Mouse (Mus musculus) limb, embryonic 12.5 days (tissue): ENCODE data around the gene Ubtf. TPM values are rescaled to one million over a fixed set of nuclear protein-coding genes. Genes with fewer than 3 reads are reported as not detected.

ENCODE experiments used
- ATAC-seq: fragments of 200-750 bp; cut with Nextera tagmentation; 2 replicates; pipeline ENCODE4 v1.8.0; 2017; ENCODE audit warnings: low read depth, moderate TSS enrichment; ENCODE audit not compliant: insufficient number of reproducible peaks, insufficient read depth, low FRiP score, low TSS enrichment
- H3K27ac ChIP-seq: fragments of 300-500 bp; sonication (generic); 2 replicates; pipeline ENCODE4 v1.5.1; 2016; ENCODE audit warnings: mild to moderate bottlenecking, moderate library complexity
- H3K27me3 ChIP-seq: fragments of 300-500 bp; sonication (generic); 2 replicates; pipeline ENCODE4 v1.6.1; 2016; ENCODE audit warnings: mild to moderate bottlenecking, moderate library complexity
- H3K36me3 ChIP-seq: fragments of 300-500 bp; sonication (generic); 2 replicates; pipeline ENCODE4 v1.6.1; 2016; ENCODE audit warnings: mild to moderate bottlenecking, moderate library complexity
- H3K4me1 ChIP-seq: fragments of 300-500 bp; sonication (generic); replicated peaks from 2 replicates; pipeline ENCODE4 v1.6.1; 2016
- H3K4me2 ChIP-seq: fragments of 300-500 bp; sonication (generic); 2 replicates; pipeline ENCODE4 v1.6.1; 2016; ENCODE audit warnings: mild to moderate bottlenecking, moderate library complexity
- H3K4me3 ChIP-seq: fragments of 300-500 bp; sonication (generic); replicated peaks from 2 replicates; pipeline ENCODE4 v1.5.1; 2016; ENCODE audit warnings: mild to moderate bottlenecking
- H3K9ac ChIP-seq: fragments of 300-500 bp; sonication (generic); replicated peaks from 2 replicates; pipeline ENCODE4 v1.6.1; 2016; ENCODE audit warnings: mild to moderate bottlenecking, moderate library complexity
- H3K9me3 ChIP-seq: fragments of 300-500 bp; sonication (generic); 2 replicates; pipeline ENCODE4 v1.6.1; 2016; ENCODE audit warnings: mild to moderate bottlenecking, moderate library complexity
- WGBS: fragments of 180-500 bp; shearing (Covaris S2); methylation state at CpG from one replicate; pipeline ENCODE4 v1.1.7; 2016; 5-methylcytosine and 5-hydroxymethylcytosine counted together
- polyA plus RNA-seq: library from polyadenylated mRNA; unstranded; fragments of >200 nt; fragmentation: Nextera tagmentation; extraction: Ambion mirVana; gene quantifications from 2 replicates; pipeline ENCODE4 v1.2.1, GENCODE M21; 2016

Ubtf gene
- polyA plus RNA-seq, 1 experiment from 2014 or later: 101 TPM

GRCm38 (mm10) chr11:102346926-102347325 lies 27.4 kb upstream of the Ubtf start:
- H3K4me3 ChIP-seq: no peak overlapping the region
- no peak for ATAC-seq
- no peak overlapping the region for H3K4me2 ChIP-seq
- H3K9ac ChIP-seq: no peak overlapping the region
- no peaks in the 10 kb centered on the region for H3K36me3 ChIP-seq
- peaks cover 5% of the 10 kb centered on the region; the same call in 1 of the 2 replicates for H3K4me1 ChIP-seq
- WGBS: 51% methylated on average over 5 of the region's 5 CpGs
- H3K27me3 ChIP-seq: peaks cover 10% of the 10 kb centered on the region; the same call in 1 of the 2 replicates
- H3K9me3 ChIP-seq: no peaks in the 10 kb centered on the region
- H3K27ac ChIP-seq: no peak overlapping the region

- no peak overlapping the region for H3K9ac ChIP-seq
- no peaks in the 10 kb centered on the region for H3K9me3 ChIP-seq
- H3K27me3 ChIP-seq: no peaks in the 10 kb centered on the region
- whole genome bisulfite sequencing: 83% methylated on average over 3 of the region's 3 CpGs
- no peak overlapping the region for H3K4me2 ChIP-seq
- ATAC-seq: no peak
- no peak overlapping the region for H3K4me3 ChIP-seq
- no peak overlapping the region for H3K27ac ChIP-seq
- peaks cover 5% of the 10 kb centered on the region; the same call in 1 of the 2 replicates for H3K4me1 ChIP-seq
- H3K36me3 ChIP-seq: no peaks in the 10 kb centered on the region
Measured at GRCm38 (mm10) chr11:102344458-102344857, 24.9 kb upstream of the Ubtf start.

- Histone ChIP-seq H3K27ac (no peak overlapping the region), H3K27me3 (no peaks in the 10 kb centered on the region), H3K4me1 (peaks cover 5% of the 10 kb centered on the region; the same call in 1 of the 2 replicates), H3K36me3 (no peaks in the 10 kb centered on the region), H3K4me3 (no peak overlapping the region), H3K9ac (0 out of 2 replicates have a peak overlapping the region, but pooled peaks have one; percentile 6), H3K9me3 (no peaks in the 10 kb centered on the region), H3K4me2 (no peak overlapping the region)
- 70% methylated on average over 12 of the region's 12 CpGs for WGBS
- no peak for ATAC-seq
Measured at GRCm38 (mm10) chr11:102342742-102343141, 23.2 kb upstream of the Ubtf start.

- Histone ChIP-seq H3K9me3 (no peaks in the 10 kb centered on the region), H3K9ac (no peak overlapping the region), H3K4me3 (no peak overlapping the region), H3K27me3 (no peaks in the 10 kb centered on the region), H3K27ac (no peak overlapping the region), H3K4me2 (no peak overlapping the region), H3K36me3 (no peaks in the 10 kb centered on the region), H3K4me1 (no peaks in the 10 kb centered on the region; the same call in 1 of the 2 replicates)
- WGBS: 82% methylated on average over 4 of the region's 4 CpGs
- no peak for ATAC-seq
Measured at GRCm38 (mm10) chr11:102341101-102341500, 21.6 kb upstream of the Ubtf start.

- no peaks in the 10 kb centered on the region; the same call in 1 of the 2 replicates for H3K4me1 ChIP-seq
- no peaks in the 10 kb centered on the region for H3K9me3 ChIP-seq
- H3K4me3 ChIP-seq: no peak overlapping the region
- 54% methylated on average over 4 of the region's 4 CpGs for WGBS
- no peak for ATAC-seq
- H3K27me3 ChIP-seq: no peaks in the 10 kb centered on the region
- H3K9ac ChIP-seq: no peak overlapping the region
- H3K36me3 ChIP-seq: no peaks in the 10 kb centered on the region
- H3K27ac ChIP-seq: no peak overlapping the region
- H3K4me2 ChIP-seq: no peak overlapping the region
Measured at GRCm38 (mm10) chr11:102339624-102340023, 20.1 kb upstream of the Ubtf start.

GRCm38 (mm10) chr11:102339195-102339594 lies 19.7 kb upstream of the Ubtf start:
- Histone ChIP-seq H3K4me1 (no peaks in the 10 kb centered on the region; the same call in 1 of the 2 replicates), H3K27ac (no peak overlapping the region), H3K36me3 (no peaks in the 10 kb centered on the region), H3K4me3 (no peak overlapping the region), H3K4me2 (no peak overlapping the region), H3K9ac (no peak overlapping the region), H3K9me3 (no peaks in the 10 kb centered on the region), H3K27me3 (no peaks in the 10 kb centered on the region)
- WGBS: 77% methylated on average over 11 of the region's 11 CpGs
- no peak for ATAC-seq

- H3K27me3 ChIP-seq: no peaks in the 10 kb centered on the region
- H3K9ac ChIP-seq: no peak overlapping the region
- no peak overlapping the region for H3K4me2 ChIP-seq
- H3K27ac ChIP-seq: no peak overlapping the region
- no peaks in the 10 kb centered on the region; the same call in 1 of the 2 replicates for H3K4me1 ChIP-seq
- no peaks in the 10 kb centered on the region for H3K9me3 ChIP-seq
- no peak for ATAC-seq
- no peak overlapping the region for H3K4me3 ChIP-seq
- WGBS: 33% methylated on average over 3 of the region's 3 CpGs
- H3K36me3 ChIP-seq: no peaks in the 10 kb centered on the region
Measured at GRCm38 (mm10) chr11:102338561-102338960, 19.0 kb upstream of the Ubtf start.

- WGBS: 9% methylated on average over 1 of the region's 1 CpGs
- no peak for ATAC-seq
- Histone ChIP-seq H3K4me2 (no peak overlapping the region), H3K9ac (no peak overlapping the region), H3K9me3 (no peaks in the 10 kb centered on the region), H3K36me3 (no peaks in the 10 kb centered on the region), H3K27ac (no peak overlapping the region), H3K4me1 (no peaks in the 10 kb centered on the region; the same call in 1 of the 2 replicates), H3K4me3 (no peak overlapping the region), H3K27me3 (no peaks in the 10 kb centered on the region)
Measured at GRCm38 (mm10) chr11:102337921-102338320, 18.4 kb upstream of the Ubtf start.

- no peaks in the 10 kb centered on the region; the same call in 1 of the 2 replicates for H3K4me1 ChIP-seq
- no peak overlapping the region for H3K4me3 ChIP-seq
- no peak overlapping the region for H3K4me2 ChIP-seq
- no peaks in the 10 kb centered on the region for H3K9me3 ChIP-seq
- H3K27ac ChIP-seq: no peak overlapping the region
- no peak for ATAC-seq
- H3K27me3 ChIP-seq: no peaks in the 10 kb centered on the region
- no peaks in the 10 kb centered on the region for H3K36me3 ChIP-seq
- 81% methylated on average over 1 of the region's 1 CpGs for WGBS
- no peak overlapping the region for H3K9ac ChIP-seq
Measured at GRCm38 (mm10) chr11:102336191-102336590, 16.6 kb upstream of the Ubtf start.

- WGBS: 41% methylated on average over 9 of the region's 9 CpGs
- H3K36me3 ChIP-seq: no peaks in the 10 kb centered on the region
Measured at GRCm38 (mm10) chr11:102334973-102335700, 15.6 kb upstream of the Ubtf start.

GRCm38 (mm10) chr11:102334010-102334409 lies 14.5 kb upstream of the Ubtf start:
- ATAC-seq: no peak
- no peak overlapping the region for H3K4me2 ChIP-seq
- H3K27me3 ChIP-seq: no peaks in the 10 kb centered on the region
- WGBS: 75% methylated on average over 4 of the region's 4 CpGs
- no peak overlapping the region for H3K27ac ChIP-seq
- no peak overlapping the region for H3K4me3 ChIP-seq
- H3K9ac ChIP-seq: no peak overlapping the region
- no peaks in the 10 kb centered on the region; the same call in 1 of the 2 replicates for H3K4me1 ChIP-seq
- H3K9me3 ChIP-seq: no peaks in the 10 kb centered on the region
- no peaks in the 10 kb centered on the region for H3K36me3 ChIP-seq

More at GRCm38 (mm10) chr11:102334973-102335700, 15.6 kb upstream of the Ubtf start:
- no peak for ATAC-seq
- H3K27me3 ChIP-seq: no peaks in the 10 kb centered on the region
- no peaks in the 10 kb centered on the region for H3K9me3 ChIP-seq
- no peak overlapping the region for H3K4me3 ChIP-seq
- no peaks in the 10 kb centered on the region; the same call in 1 of the 2 replicates for H3K4me1 ChIP-seq
- no peak overlapping the region for H3K27ac ChIP-seq
- 0 out of 2 replicates have a peak overlapping the region, but pooled peaks have one; percentile 18 for H3K9ac ChIP-seq
- no peak overlapping the region for H3K4me2 ChIP-seq
